Mouse (Mus musculus): Measurements from ENCODE around the gene Nova1.

Gene Nova1

GRCm38 (mm10) chr12:46666706-46667105 is 152.0 kb downstream of the Nova1 start:
- no peak for DNase-seq

GRCm38 (mm10) chr12:46646139-46646611 is 172.6 kb downstream of the Nova1 start:
- no peak for DNase-seq

- DNase-seq = no peak
Measured at GRCm38 (mm10) chr12:46645365-46645962, 173.3 kb downstream of the Nova1 start.

Measured in thymus, adult 18-20 months (tissue).